Mouse (Mus musculus): ENCODE measurements around the gene Rapgef5. TPM values are rescaled to one million over a fixed set of nuclear protein-coding genes. Genes with fewer than 3 reads are reported as not detected.
A peak's percentile ranks its signal among the peaks of the same experiment; 100 is the strongest.

The Rapgef5 gene
- total RNA-seq (2021), result 100 to 1,000 TPM; 151 to 174 TPM
- long read RNA-seq, experiment 1, full-length matches to known transcripts, result 1 of 5 reads
- long read RNA-seq, experiment 1, partial matches to known transcripts, result 0 of 5 reads
- long read RNA-seq, experiment 1, other reads (novel, unspliced or antisense), result 4 of 5 reads
- long read RNA-seq, experiment 2, full-length matches to known transcripts, result 1 of 15 reads
- long read RNA-seq, experiment 2, partial matches to known transcripts, result 5 of 15 reads
- long read RNA-seq, experiment 2, other reads (novel, unspliced or antisense), result 9 of 15 reads

DNA sequence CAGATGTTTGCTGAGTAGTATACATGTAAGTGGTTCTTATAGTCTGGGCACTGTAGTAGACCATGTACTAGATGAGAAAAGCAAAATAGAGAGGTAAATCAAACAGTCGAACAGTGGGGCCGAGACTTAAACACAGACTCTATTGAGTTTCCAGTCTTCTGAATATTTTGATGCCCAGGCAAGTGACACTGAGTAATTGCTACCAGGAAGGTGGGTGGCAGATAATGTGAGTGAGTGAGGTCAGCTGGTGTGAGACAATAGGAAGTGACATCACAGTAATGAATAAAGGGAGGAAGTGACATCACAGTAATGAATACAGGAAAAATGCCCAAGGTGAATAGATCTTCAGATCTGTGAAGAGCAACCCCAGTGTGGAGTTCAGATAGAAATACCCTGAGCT, at the start of gene Rapgef5:
Gene Rapgef5, plus strand, starts transcription at position 301 of the 400 bp plus-strand sequence.
- no peak for DNase-seq (ENCODE audit: low spot score in 2 of 2)

- DNase-seq (ENCODE audit: low spot score in 2 of 2), result peak in 1 of 2 experiments; percentile 35
These were observed 48.0 kb upstream of the Rapgef5 start for GRCm38 (mm10) chr12:117468329-117468728.

DNA sequence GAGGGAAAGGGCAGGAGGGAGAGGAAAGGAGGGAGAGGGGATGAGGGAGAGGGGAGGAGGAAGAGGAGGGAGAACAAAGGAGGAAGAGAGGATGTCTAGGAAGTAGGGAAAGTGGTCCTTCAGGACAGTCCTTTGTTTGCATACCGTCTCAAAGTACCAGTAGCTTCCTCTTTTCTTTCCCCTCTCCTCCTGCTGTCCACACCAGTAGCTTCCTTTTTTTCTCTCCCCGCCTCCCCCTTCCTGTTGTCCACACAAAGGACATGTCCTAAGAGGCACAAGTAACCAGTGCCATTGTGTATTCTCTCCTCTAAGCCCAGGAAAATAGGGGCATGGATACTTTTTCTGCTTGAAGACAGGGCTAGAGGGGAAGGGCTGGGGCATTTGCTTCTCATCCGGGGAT, 37.3 kb upstream of the Rapgef5 start:
- DNase-seq (ENCODE audit: low spot score in 2 of 2), result no peak

DNA sequence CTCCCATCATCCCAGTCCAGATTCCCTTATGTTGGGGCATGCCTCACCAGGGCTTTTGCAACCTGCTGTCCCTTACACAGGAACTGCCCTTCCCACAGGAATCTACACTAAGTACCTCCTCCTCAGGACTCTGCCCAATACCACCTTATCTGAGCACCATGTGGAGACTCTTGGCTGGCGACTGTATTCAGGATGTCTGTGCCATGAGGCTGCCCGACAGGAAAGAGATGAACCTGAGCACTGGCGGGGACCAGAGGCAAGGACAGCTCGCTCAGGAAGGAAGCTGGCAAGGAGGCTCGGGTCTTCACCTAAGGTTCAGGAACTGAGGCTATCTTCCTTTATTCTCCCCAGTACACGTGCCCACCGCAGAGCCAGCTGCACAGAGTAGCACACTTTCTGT, 36.6 kb upstream of the Rapgef5 start:
- no peak for DNase-seq (ENCODE audit: low spot score in 2 of 2)

GRCm38 (mm10) chr12:117480958-117481357, 35.3 kb upstream of the Rapgef5 start:
- no peak for DNase-seq (ENCODE audit: low spot score in 2 of 2)

- peak; percentile 49 to 53 for DNase-seq (ENCODE audit: low spot score in 2 of 2)
These were observed 33.6 kb upstream of the Rapgef5 start for GRCm38 (mm10) chr12:117482665-117483064.

DNA sequence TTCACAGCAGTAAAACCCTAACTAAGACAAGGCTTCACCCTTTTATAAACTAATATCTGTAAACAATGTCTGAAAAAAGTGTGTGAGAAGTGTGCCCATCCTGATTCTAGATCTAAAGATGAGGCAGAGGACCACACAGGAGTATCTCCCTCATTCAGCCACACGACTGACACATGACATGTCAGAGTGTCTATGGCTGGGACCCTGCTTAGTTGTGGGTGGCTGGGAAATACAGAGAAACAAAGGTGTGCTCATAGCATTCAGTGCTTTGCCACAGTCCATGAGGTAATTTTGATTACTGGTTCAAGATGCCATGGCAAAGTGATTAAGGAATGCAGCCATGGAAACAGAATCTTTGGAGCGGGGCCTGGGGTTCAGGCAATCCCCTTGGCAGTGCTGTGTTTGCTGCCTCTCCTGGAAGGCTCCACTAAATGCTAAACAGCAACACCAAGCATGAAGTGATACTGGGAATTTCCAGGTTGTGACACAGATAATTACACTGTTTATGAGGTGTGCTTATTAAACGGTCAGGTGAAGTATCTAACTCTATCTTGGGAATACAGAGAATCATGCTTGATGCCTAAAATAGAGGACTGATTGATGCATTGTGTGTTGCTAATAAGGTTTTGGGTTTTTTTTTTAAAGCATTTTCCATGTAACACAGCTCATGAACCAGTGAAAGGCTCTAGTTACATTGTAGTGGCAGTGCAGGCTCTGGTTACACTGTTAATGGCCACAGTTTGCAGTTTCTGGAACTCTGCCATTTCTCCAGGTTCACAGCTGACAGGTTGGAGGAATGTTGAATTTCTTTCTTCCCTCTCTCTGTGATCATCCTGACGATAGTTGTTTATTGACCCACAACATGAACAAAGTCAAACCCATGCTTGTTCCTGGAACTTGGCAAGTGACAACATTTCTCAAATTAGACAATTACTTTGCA, 29.9 kb upstream of the Rapgef5 start:
- no peak for DNase-seq (ENCODE audit: low spot score in 2 of 2)

DNA sequence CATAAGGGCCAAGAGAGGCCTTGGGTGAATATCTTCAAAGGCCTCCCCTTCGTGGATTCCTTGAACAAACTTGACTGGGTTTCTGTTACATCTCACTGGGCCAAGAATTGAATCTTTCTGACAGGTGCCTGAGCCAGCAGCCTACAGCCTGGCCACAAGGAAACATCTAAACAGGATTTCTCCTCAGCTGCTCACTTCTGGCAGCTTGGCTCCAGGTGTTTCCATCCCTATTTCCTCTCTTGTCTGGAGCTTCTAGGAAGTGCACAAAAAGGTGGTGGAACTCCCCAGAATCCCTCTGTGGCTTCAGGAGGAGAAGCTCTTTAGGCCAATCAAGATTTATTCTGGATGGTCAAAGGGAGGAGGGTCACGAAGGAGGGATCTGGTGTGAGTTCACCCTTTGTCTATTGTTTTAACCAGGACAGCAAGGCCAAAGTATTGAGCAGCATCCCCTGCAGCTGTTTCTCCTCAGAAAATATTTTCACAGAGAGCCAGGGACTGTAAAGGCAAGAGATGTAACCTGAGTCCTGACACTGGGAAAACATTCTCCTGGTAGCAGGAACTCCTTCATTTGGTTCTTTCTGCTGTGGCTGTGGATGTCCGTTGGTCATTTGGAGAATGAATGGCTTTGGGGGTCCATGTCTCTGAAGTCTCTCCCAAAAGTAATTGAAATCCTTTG, 19.6 kb upstream of the Rapgef5 start:
- no peak for DNase-seq (ENCODE audit: low spot score in 2 of 2)

DNA sequence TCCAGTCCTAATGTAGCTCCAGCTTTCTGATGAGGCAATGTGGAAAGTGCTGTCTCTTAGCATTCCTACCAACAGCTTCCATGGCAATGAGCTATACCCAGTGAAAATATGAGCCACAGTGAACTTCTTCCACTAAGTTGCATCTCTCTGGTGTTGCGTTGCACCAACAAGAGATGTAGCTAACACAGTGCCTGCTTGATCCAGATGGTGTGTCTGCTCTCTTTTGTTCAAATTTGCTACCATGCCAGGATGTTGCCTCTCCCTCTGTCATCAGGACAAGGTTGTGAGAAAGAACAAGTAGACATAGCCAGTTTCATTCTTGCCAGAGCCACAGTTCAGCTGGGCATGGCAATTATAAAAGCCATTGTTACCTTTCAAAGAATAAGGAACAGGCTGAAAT, 18.9 kb upstream of the Rapgef5 start:
- DNase-seq (ENCODE audit: low spot score in 2 of 2), result no peak

GRCm38 (mm10) chr12:117499242-117499641, 17.0 kb upstream of the Rapgef5 start:
- DNase-seq (ENCODE audit: low spot score in 2 of 2), result no peak

DNA sequence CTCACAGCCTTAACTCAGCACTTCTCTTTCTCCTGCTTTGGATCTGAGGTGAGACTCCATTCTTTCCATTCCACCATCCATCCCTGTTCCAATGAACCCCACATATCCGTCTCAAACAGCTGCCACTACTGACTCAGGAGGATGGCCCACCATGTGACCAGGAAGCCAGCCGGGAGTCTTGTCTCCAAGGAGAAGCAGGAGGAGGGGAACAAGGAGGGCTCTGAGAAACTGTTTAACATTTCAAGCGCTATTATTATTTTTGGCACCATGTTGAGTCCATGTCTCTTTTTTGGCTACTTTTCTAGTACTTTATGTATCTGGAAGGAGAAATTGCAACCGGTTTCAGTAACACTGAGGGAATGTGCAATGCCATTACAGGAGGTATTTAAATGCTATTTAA, 15.1 kb upstream of the Rapgef5 start:
- DNase-seq (ENCODE audit: low spot score in 2 of 2), result peak; percentile 69 to 83

DNA sequence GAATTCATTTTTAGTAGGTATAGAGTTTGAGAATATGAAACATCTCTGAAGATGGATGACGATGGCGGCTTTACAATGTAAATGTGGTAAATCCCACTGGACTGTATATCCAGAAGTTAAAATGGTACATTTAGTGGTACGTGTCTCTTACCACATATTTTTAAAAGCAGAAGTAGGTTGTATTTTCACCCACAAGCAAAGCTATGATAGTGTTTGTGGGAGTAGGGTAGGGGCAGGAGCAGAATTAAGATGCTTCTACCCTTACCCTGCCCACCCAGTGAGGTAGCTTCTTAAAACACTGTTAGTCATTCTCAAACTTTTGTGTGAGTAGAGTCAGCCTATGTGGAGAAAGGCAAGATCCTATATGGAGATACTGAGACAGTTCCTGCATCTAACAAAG, 13.4 kb upstream of the Rapgef5 start:
- no peak for DNase-seq (ENCODE audit: low spot score in 2 of 2)

DNA sequence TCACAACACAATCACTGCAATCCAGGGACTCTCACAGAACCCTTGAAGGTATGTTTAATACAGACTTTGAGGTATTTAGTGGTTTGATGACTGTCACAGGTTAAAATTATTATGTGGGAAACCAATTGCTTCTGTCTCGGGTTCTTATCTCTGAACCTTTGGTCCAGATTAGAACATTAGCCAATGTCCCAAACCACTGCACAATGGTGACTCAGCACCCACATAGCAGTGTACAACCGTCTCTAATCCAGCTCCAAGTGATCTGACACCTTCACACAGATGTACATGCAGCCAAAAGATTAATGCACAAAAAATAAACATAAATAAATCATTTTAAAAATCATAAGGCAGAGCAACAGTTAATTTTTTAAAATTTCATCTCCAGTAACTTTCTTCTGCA, 11.1 kb upstream of the Rapgef5 start:
- no peak for DNase-seq (ENCODE audit: low spot score in 2 of 2)

DNA sequence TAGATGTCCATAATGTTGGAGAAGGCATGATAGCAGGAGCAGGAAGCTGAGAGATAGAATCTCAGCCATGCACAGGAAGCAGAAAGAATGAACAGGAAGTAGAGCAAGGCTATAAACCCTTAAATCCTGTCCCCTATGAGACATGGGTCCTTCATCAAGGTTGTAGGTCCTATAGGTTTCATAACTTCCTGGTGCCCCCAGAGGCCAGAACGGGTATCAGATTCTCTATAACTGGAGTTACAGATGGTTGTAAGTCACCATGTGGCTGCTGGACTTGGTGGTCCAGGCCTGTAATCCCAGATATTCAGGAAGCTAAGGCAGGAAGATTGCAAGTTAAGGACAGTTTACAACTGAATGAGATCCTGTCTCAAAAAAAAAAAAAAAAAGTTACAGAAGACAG, 8.5 kb upstream of the Rapgef5 start:
- no peak for DNase-seq (ENCODE audit: low spot score in 2 of 2)

DNA sequence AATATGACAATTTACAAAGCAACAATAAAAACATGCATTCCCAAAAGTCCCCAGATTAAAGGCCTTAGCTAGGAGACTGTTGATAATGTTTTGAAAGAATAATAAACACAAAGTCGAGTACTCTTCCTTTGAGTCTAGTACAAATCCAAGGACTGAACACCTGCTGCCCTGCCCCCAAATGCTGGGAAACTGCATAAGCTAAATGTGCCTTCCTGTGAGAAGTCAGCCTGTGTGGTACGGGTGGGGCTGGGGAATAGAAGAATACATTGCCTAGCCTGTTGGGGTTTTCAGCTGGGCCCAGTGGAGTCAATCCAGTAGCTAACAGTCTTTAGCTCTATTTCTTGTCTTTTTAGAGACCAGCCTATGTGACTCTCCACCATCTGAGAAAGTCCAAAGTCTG, 6.4 kb upstream of the Rapgef5 start:
- no peak for DNase-seq (ENCODE audit: low spot score in 2 of 2)

DNA sequence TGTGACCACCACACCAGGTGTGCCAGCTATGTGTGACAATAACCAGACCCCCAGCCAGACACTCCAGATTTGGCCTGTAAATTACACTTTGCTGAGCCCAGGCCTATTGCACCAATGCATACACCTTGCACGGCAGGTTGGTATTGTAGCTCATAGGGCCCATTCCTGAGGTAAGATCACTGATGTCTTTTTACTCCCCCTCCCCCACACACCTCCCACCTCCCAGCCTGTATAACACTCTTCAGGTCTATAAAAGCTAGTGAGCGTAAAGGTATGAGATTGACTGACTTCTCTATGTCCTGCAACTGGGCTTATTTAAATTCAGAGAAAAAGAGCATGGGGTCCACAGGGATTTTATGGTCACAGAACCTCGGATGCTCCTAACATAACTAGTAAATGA, 3.8 kb upstream of the Rapgef5 start:
- no peak for DNase-seq (ENCODE audit: low spot score in 2 of 2)

GRCm38 (mm10) chr12:117513150-117513932, 2.9 kb upstream of the Rapgef5 start:
- no peak for DNase-seq (ENCODE audit: low spot score in 2 of 2)

GRCm38 (mm10) chr12:117517275-117517936, 1.1 kb downstream of the Rapgef5 start:
- no peak for DNase-seq (ENCODE audit: low spot score in 2 of 2)

DNA sequence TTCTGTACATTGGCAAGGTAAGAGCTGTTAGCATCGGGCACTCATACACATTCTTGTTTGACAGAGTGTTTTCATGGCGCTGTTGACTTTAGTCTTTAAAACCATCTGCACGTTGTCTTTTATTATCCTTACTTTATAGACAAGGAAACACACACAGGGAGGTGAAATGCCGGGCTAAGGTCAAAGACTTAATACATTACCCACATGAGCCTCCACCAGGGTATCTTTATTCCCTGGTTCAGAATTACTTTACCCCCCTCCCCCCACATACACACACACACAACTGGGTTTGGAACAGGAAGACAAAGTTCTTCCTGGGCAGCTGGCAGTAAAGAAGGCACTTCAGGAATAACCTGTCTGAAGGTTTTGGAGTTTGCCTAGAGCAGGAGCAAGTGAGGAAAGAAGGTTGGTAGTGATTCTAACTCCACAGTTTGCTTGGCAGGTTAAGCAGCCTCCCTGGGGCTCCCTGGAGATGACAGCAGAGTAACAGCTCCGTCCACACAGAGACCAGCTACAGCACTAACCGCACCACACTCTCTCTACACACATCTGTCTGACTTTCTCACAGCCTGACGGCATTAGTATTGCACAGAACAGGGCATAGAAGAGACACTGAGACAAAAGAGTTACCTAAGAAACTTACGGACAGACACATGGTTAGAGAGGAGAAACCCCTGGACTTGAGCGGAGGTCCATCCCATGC, 8.2 kb downstream of the Rapgef5 start:
- DNase-seq (ENCODE audit: low spot score in 2 of 2), result no peak

DNA sequence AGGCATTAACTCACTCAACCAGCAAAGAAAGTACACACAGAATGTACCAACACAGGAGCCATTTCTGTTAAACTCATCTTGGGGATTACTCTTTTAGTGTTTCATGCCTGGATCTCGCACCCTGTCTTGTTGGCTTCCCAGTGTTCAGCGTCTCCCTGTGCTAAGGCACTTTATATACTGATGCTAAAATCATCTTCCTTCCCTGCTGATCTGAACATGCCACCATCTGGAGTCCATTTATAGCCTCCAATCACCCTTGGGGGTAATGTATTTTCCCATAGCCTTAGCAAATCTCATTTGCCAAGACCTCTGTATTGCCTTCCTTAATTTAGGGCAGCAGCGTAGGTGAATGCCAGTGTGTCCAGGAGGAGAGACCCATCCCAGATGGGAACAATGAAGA, 11.6 kb downstream of the Rapgef5 start:
- peak in 1 of 2 experiments; percentile 35 for DNase-seq (ENCODE audit: low spot score in 2 of 2)
